Mouse (Mus musculus) liver, postnatal 0 days (tissue): ENCODE data around the gene Ankdd1b. TPM values are rescaled to one million over a fixed set of nuclear protein-coding genes. Genes with fewer than 3 reads are reported as not detected.

Experiments used
- ATAC-seq: fragments of 200-750 bp; cut with Nextera tagmentation; 2 replicates; pipeline ENCODE4 v1.8.0; 2017; ENCODE audit warnings: mild to moderate bottlenecking, moderate library complexity
- DNase-seq: peaks from one replicate; pipeline ENCODE4 v3.0.0-alpha.2; 2016
- H3K27ac ChIP-seq: fragments of 300-500 bp; sonication (generic); 2 replicates; pipeline ENCODE4 v1.5.1; 2014; ENCODE audit warnings: antibody characterized with exemption, moderate library complexity, mild to moderate bottlenecking, low read depth
- H3K27me3 ChIP-seq: fragments of 300-500 bp; sonication (generic); 2 replicates; pipeline ENCODE4 v1.6.1; 2014; ENCODE audit warnings: low read length, control low read depth, mixed read lengths; ENCODE audit not compliant: insufficient read depth
- H3K36me3 ChIP-seq: fragments of 300-500 bp; sonication (generic); replicated peaks from 2 replicates; pipeline ENCODE4 v1.6.1; 2014; ENCODE audit warnings: mild to moderate bottlenecking, control low read depth, low read length, moderate library complexity, mixed read lengths; ENCODE audit not compliant: insufficient read depth
- H3K4me1 ChIP-seq: fragments of 300-500 bp; sonication (generic); 2 replicates; pipeline ENCODE4 v1.6.1; 2014; ENCODE audit warnings: antibody characterized with exemption, mild to moderate bottlenecking, control low read depth; ENCODE audit not compliant: insufficient read depth
- H3K4me2 ChIP-seq: fragments of 300-500 bp; sonication (generic); 2 replicates; pipeline ENCODE4 v1.6.1; 2014; ENCODE audit warnings: low read depth, mild to moderate bottlenecking, low read length, moderate library complexity, mixed read lengths
- H3K4me3 ChIP-seq: fragments of 300-500 bp; sonication (generic); 2 replicates; pipeline ENCODE4 v1.5.1; 2014; ENCODE audit warnings: low read depth, low read length
- H3K9ac ChIP-seq: fragments of 300-500 bp; sonication (generic); replicated peaks from 2 replicates; pipeline ENCODE4 v1.6.1; 2014; ENCODE audit warnings: mild to moderate bottlenecking, moderate library complexity
- H3K9me3 ChIP-seq: fragments of 300-500 bp; sonication (generic); 2 replicates; pipeline ENCODE4 v1.6.1; 2016; ENCODE audit warnings: mild to moderate bottlenecking, control low read depth, low read length, mixed read lengths
- CTCF ChIP-seq: sonication (generic); IDR thresholded peaks from 2 replicates; pipeline ENCODE4 v1.5.1; 2016; ENCODE audit warnings: antibody characterized with exemption, low read depth
- EP300 ChIP-seq: IDR thresholded peaks from 2 replicates; pipeline ENCODE4 v1.6.1; 2016; ENCODE audit warnings: antibody characterized with exemption, low read depth, mild to moderate bottlenecking
- whole genome bisulfite sequencing: fragments of 180-500 bp; shearing (Covaris S2); extraction: QIAGEN DNeasy Blood & Tissue Kit; methylation state at CpG from one replicate; pipeline ENCODE4 v1.1.7; 2014; ENCODE audit not compliant: insufficient replicate concordance; 5-methylcytosine and 5-hydroxymethylcytosine counted together
- polyA plus RNA-seq: library from polyadenylated mRNA; unstranded; fragments of >200 nt; fragmentation: Nextera tagmentation; extraction: Ambion mirVana; gene quantifications from 2 replicates; pipeline ENCODE4 v1.2.1, GENCODE M21; 2015

The Ankdd1b gene
- polyA plus RNA-seq, 1 experiment from 2014 or later = not detected

DNA sequence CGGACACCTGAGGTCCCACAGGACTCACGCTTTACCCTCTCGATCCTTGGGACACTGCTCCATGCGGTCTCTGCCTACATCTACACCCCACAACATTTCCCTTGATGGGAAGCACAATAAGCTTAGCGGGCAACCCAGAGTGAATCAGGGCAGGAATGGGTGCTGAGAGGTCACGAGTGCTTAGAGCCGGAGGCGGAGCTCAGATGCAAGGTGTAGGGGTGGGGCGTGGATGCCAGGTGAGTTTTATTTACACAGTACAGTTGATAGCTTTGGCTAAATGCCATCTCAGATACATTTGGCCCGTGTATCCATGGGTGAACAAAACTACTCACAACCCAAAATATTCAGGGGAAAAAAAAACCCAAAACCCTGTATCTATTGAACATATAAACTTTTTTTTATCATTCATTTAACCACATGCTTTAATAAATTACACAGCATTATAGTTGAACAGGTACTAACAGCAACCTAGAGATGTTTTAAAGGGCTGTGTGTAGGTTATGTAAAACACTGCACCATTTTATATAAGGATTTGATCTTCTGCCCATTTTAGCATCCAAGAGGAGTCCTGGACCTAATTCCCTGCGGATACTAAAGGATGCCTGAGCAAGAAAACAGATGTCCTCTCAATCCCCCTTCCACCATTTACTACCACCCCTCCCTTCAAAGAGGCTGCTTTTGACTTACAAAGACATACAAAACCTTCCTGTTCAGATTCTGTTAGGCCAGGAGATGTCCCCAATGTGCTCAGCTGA, 19.4 kb downstream of the Ankdd1b start:
- H3K36me3 ChIP-seq = no peaks in the 10 kb centered on the region
- H3K27ac ChIP-seq = no peak overlapping the region
- DNase-seq (no peak), ATAC-seq (no peak)
- no peak overlapping the region for H3K9ac ChIP-seq
- H3K4me1 ChIP-seq = no peaks in the 10 kb centered on the region
- H3K9me3 ChIP-seq = no peaks in the 10 kb centered on the region
- H3K4me2 ChIP-seq = no peak overlapping the region
- no peaks in the 10 kb centered on the region for H3K27me3 ChIP-seq
- WGBS = 77% methylated on average over 11 of the region's 11 CpGs
- TF ChIP-seq CTCF (no peak), EP300 (no peak)
- no peak overlapping the region for H3K4me3 ChIP-seq

DNA sequence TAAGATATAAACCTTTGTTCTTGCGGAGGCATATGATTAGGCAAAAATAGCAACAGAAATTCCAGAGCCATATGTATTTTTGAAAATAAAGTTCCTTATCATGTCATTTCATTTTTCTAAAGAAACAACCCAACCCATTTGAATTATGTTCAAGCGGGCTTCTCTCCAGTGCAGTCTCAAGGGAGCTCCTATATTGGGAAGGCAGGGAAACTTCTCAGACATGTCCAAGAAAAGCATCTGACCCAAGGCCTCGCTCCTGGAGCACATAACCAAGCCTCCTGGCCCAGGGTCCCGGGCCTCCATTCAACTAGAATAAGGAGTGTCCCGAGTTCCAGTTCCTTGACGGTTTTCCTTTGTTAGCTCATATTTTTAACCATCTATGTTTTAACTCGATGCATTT, 20.1 kb downstream of the Ankdd1b start:
- 77% methylated on average over 7 of the region's 7 CpGs for WGBS
- ATAC-seq = no peak

DNA sequence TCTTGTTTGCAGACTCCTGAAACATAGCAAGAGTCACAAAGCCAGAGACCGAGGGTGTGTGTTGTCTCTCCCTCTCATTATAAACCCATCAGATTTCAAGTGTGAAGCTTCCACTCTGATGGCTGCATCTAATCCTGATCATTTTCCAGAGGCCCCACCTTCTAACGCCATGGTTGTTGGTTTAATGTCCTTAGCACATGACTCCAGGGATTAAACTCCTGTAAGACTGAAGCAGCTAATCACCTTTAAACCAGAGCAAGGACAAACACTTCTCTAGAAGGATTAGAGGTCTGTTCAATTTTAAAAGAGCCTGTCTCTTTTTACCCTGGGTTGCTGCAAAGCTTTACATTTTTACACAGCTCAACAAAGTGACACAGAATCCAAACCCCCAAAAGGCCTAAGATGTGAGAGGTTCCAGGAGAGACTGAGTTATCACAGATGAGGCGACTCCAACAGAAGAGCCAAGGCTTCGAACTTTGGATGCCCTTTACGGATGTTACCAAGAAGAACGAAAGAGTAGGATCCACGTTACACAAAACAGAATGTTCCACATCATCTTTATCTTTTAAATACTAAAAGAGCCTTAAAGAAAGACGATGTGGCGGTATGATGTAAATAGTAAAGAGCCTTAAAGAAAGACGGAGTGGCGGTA, 20.7 kb downstream of the Ankdd1b start:
- no peak for ATAC-seq
- Histone ChIP-seq H3K9ac (no peak overlapping the region), H3K4me3 (no peak overlapping the region)

More for the DNA sequence above, 20.1 kb downstream of the Ankdd1b start:
- H3K27ac ChIP-seq = no peak overlapping the region
- H3K4me1 ChIP-seq = no peaks in the 10 kb centered on the region
- no peaks in the 10 kb centered on the region for H3K27me3 ChIP-seq
- H3K36me3 ChIP-seq = no peaks in the 10 kb centered on the region
- no peak for DNase-seq
- no peak for TF ChIP-seq CTCF
- H3K9ac ChIP-seq = no peak overlapping the region
- H3K4me2 ChIP-seq = no peak overlapping the region
- H3K4me3 ChIP-seq = no peak overlapping the region
- no peaks in the 10 kb centered on the region for H3K9me3 ChIP-seq

GRCm38 (mm10) chr13:96440436-96440835, 30.6 kb downstream of the Ankdd1b start:
- Histone ChIP-seq H3K4me2 (no peak overlapping the region), H3K4me1 (peaks cover 7% of the 10 kb centered on the region), H3K27me3 (no peaks in the 10 kb centered on the region), H3K36me3 (no peaks in the 10 kb centered on the region), H3K9ac (no peak overlapping the region), H3K9me3 (0 out of 2 replicates have a peak, but pooled peaks cover 2% of the 10 kb centered on the region), H3K4me3 (no peak overlapping the region), H3K27ac (no peak overlapping the region)
- DNase-seq (no peak), ATAC-seq (no peak)
- WGBS = 84% methylated on average over 4 of the region's 4 CpGs
- no peak for TF ChIP-seq EP300
- TF ChIP-seq CTCF = no peak

More for the DNA sequence above, 20.7 kb downstream of the Ankdd1b start:
- no peaks in the 10 kb centered on the region for H3K36me3 ChIP-seq
- no peaks in the 10 kb centered on the region for H3K27me3 ChIP-seq
- no peak overlapping the region for H3K27ac ChIP-seq
- DNase-seq = no peak
- no peaks in the 10 kb centered on the region for H3K9me3 ChIP-seq
- no peak for TF ChIP-seq CTCF
- WGBS = 79% methylated on average over 11 of the region's 11 CpGs
- no peaks in the 10 kb centered on the region for H3K4me1 ChIP-seq
- no peak overlapping the region for H3K4me2 ChIP-seq

DNA sequence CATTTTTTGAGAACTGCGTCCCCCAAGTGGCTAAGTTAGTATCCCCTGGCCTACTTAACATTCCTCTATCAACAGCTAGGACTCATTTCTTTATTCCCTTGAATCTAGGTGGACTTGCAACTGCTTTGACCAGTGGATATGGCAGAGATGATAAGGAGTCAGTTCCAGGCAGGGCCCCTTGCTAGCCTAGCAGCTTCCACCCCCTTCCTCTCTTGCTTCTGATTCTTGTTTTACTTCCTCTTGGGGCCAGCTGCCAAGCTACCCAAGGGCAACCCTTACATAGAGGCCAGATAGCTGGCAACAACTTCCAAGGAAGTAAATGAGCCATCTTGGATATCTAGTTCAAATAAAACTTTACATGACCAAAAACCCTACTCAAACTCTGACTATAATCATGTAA, 34.1 kb downstream of the Ankdd1b start:
- Histone ChIP-seq H3K4me2 (no peak overlapping the region), H3K9ac (no peak overlapping the region), H3K9me3 (0 out of 2 replicates have a peak, but pooled peaks cover 2% of the 10 kb centered on the region), H3K27me3 (no peaks in the 10 kb centered on the region), H3K4me3 (no peak overlapping the region), H3K36me3 (no peaks in the 10 kb centered on the region), H3K27ac (no peak overlapping the region), H3K4me1 (peaks cover 28% of the 10 kb centered on the region)
- WGBS = 79% methylated on average over 1 of the region's 1 CpGs
- TF ChIP-seq EP300 (no peak), CTCF (no peak)
- DNase-seq (no peak), ATAC-seq (no peak)

- Histone ChIP-seq H3K36me3 (no peaks in the 10 kb centered on the region), H3K9me3 (0 out of 2 replicates have a peak, but pooled peaks cover 2% of the 10 kb centered on the region), H3K4me3 (no peak overlapping the region), H3K27ac (no peak overlapping the region), H3K27me3 (no peaks in the 10 kb centered on the region), H3K4me2 (peak overlapping the region; percentile 42; the same call in 1 of the 2 replicates), H3K9ac (no peak overlapping the region), H3K4me1 (peaks cover 28% of the 10 kb centered on the region)
- WGBS = 27% methylated on average over 11 of the region's 13 CpGs
- ATAC-seq (no peak), DNase-seq (peak; percentile 41)
- TF ChIP-seq CTCF (peak; percentile 31; the same call in 1 of the 2 replicates), EP300 (no peak)
Observed at GRCm38 (mm10) chr13:96435793-96436192, 35.2 kb downstream of the Ankdd1b start.
